Mouse (Mus musculus) forebrain, embryonic 15.5 days (tissue): ENCODE results near the gene Psmb6. TPM values are rescaled to one million over a fixed set of nuclear protein-coding genes. Genes with fewer than 3 reads are reported as not detected.
"Not testable (repeated sequence)": the region's sequence is repeated elsewhere in the genome, so short reads cannot be mapped to it uniquely, and the experiment has no call there.

Source experiments
- ATAC-seq: fragments of 200-750 bp; cut with Nextera tagmentation; replicated peaks from 2 replicates; pipeline ENCODE4 v1.8.0; 2017; ENCODE audit warnings: mild to moderate bottlenecking, moderate TSS enrichment, moderate library complexity
- H3K27ac ChIP-seq: fragments of 300-500 bp; sonication (generic); replicated peaks from 2 replicates; pipeline ENCODE4 v1.5.1; 2015; ENCODE audit warnings: mild to moderate bottlenecking, inconsistent platforms
- H3K27me3 ChIP-seq: fragments of 300-500 bp; sonication (generic); 2 replicates; pipeline ENCODE4 v1.6.1; 2015; ENCODE audit warnings: inconsistent platforms
- H3K36me3 ChIP-seq: fragments of 300-500 bp; sonication (generic); 2 replicates; pipeline ENCODE4 v1.6.1; 2015; ENCODE audit warnings: mild to moderate bottlenecking, inconsistent platforms
- H3K4me1 ChIP-seq: fragments of 300-500 bp; sonication (generic); 2 replicates; pipeline ENCODE4 v1.6.1; 2015; ENCODE audit warnings: inconsistent platforms
- H3K4me2 ChIP-seq: fragments of 300-500 bp; sonication (generic); replicated peaks from 2 replicates; pipeline ENCODE4 v1.6.1; 2015; ENCODE audit warnings: mild to moderate bottlenecking, inconsistent platforms
- H3K4me3 ChIP-seq: fragments of 300-500 bp; sonication (generic); 2 replicates; pipeline ENCODE4 v1.5.1; 2015; ENCODE audit warnings: mild to moderate bottlenecking, inconsistent platforms
- H3K9ac ChIP-seq: fragments of 300-500 bp; sonication (generic); replicated peaks from 2 replicates; pipeline ENCODE4 v1.6.1; 2015; ENCODE audit warnings: mild to moderate bottlenecking, inconsistent platforms
- H3K9me3 ChIP-seq: fragments of 300-500 bp; sonication (generic); 2 replicates; pipeline ENCODE4 v1.6.1; 2016; ENCODE audit warnings: inconsistent platforms
- WGBS: fragments of 180-500 bp; shearing (Covaris S2); methylation state at CpG from one replicate; pipeline ENCODE4 v1.1.7; 2015; ENCODE audit warnings: mixed read lengths; 5-methylcytosine and 5-hydroxymethylcytosine counted together
- polyA plus RNA-seq: library from polyadenylated mRNA; unstranded; fragments of >200 nt; fragmentation: Nextera tagmentation; extraction: Ambion mirVana; gene quantifications from 2 replicates; pipeline ENCODE4 v1.2.1, GENCODE M21; 2015

Gene Psmb6
- polyA plus RNA-seq, 1 experiment from 2014 or later: 750 TPM

DNA sequence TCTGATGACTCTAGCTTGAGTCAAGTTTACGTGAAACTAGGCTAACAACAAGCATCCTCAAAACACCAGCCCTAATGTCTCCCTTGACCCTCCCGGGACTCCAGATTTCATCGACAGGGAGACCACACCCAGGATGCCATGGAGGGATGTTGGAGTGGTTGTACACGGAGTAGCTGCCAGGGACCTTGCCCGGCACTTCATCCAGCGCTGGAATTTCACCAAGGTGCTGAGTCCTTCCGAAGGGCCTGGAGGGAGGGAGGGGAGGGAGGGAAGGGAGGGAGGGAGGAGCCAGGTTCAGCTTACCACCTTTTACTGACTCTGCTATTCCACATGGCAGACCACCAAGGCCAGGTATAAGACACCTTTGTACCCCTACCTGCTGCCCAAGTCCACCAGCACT, 28.8 kb downstream of the Psmb6 start:
- Histone ChIP-seq H3K27ac (no peak overlapping the region), H3K36me3 (no peaks in the 10 kb centered on the region), H3K4me3 (no peak overlapping the region), H3K4me1 (no peaks in the 10 kb centered on the region), H3K4me2 (no peak overlapping the region), H3K27me3 (no peaks in the 10 kb centered on the region), H3K9me3 (no peaks in the 10 kb centered on the region), H3K9ac (no peak overlapping the region)
- no peak for ATAC-seq
- 37% methylated on average over 7 of the region's 7 CpGs for WGBS

DNA sequence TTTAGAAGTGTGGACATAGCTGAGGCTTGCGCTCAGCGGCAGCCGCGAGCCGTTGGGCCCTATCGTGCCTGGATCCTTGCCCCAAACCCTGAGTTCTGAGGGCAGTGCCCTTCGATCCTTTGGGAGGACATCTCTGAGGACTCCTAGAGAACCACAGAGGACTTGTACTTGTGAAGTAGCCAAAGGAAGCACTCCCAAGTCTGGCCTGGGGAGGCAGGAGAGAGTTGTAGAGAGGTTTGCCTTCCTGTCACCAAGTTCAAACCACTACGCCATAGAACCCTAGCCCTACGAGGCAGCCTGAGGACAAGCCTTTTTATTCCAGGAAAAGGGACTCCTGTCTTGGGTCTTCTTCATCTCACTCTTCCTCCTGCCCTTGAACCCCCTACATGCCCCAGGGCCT, 32.4 kb downstream of the Psmb6 start:
- H3K4me1 ChIP-seq: peaks cover 7% of the 10 kb centered on the region
- H3K4me3 ChIP-seq: no peak overlapping the region
- no peak for ATAC-seq
- no peaks in the 10 kb centered on the region for H3K9me3 ChIP-seq
- H3K4me2 ChIP-seq: no peak overlapping the region
- no peaks in the 10 kb centered on the region for H3K27me3 ChIP-seq
- H3K27ac ChIP-seq: no peak overlapping the region
- no peak overlapping the region for H3K9ac ChIP-seq
- WGBS: 89% methylated on average over 9 of the region's 9 CpGs
- H3K36me3 ChIP-seq: no peaks in the 10 kb centered on the region

DNA sequence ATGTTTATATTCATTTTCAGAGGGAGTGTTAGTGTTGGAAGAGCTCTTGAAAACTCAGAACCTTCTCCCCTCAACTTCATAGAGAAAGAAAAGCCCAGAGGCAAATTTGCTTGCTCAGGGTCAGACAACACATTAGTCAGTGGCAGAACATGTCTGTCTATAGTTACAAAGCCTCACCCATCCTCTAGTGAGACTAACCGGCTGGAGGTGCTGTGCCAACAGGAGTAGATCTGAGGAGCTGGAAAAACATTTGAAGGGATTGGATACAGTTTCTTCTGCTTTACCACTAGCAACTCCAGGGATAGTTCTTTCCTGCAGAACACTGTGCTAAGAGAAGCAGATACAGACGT, 36.7 kb downstream of the Psmb6 start:
- Histone ChIP-seq H3K4me2 (peak overlapping the region; percentile 90), H3K27me3 (no peaks in the 10 kb centered on the region), H3K4me1 (peaks cover 33% of the 10 kb centered on the region), H3K36me3 (no peaks in the 10 kb centered on the region), H3K4me3 (peak overlapping the region; percentile 98), H3K27ac (peak overlapping the region; percentile 88), H3K9ac (peak overlapping the region; percentile 88), H3K9me3 (no peaks in the 10 kb centered on the region)
- 3% methylated on average over 2 of the region's 2 CpGs for WGBS
- ATAC-seq: peak; percentile 33

DNA sequence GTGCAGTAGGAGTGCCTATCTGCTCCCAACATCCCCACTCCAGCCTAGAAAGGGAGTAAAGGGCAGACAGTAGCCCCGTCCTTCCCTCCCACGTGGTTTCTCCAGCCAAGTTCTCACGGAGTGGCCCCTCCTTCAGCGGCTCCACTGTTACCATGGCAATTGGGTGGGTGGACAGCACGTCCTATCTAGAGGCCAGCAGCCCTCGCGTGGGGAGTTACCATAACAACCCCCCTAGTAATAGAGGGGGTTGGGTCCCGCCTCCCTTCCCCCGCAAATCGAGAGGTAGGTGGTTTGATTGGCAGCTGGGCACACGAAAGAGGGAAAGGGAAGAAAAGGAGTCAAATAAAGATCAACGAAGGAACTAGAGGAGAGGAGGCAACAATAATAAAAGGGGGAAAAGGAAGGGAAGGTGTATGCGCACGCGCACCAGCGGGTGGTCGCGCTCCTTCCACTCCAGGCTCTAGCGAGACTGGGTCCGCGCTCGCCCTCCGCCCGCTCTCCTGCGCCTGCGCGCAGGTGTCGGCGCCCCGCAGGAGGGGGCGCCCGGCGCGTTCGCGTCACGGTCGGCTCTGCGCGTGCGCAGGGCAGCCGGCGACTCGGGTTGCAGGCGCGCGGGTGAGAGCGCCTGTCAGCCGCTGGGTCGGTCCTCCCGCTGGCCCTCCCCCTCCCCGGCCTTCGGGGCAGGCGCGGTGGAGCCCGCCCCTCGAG, 37.3 kb downstream of the Psmb6 start, which contains the start of gene Mink1:
Gene Mink1 (plus strand): TSS at position 595 of the 708 bp plus-strand sequence.
- no peaks in the 10 kb centered on the region for H3K9me3 ChIP-seq
- 0% methylated on average over 56 of the region's 57 CpGs for WGBS

DNA sequence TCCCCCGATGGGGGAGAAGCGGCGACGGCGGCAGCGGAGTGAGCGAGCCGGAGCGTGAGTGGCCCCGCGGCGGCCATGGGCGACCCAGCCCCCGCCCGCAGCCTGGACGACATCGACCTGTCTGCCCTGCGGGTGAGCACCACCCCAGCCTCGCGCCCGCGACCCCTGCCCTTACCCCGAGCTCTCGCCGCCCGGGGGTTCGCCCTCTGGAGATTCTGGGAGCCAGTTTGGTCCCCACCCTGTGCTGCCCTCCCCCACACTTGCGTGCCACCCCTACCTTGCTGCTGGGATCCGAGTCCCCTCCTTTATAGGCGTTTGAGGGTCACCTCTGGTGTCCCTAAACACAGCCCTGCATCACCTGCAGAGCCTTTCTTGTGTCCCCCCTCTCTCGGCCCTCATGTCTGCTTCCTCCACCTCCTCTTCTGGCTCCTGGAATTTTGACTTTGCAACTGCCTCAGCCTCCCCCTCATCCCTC, 37.9 kb downstream of the Psmb6 start:
- ATAC-seq: peak; percentile 52; the same call in 1 of the 2 replicates
- no peaks in the 10 kb centered on the region for H3K9me3 ChIP-seq
- peak overlapping the region; percentile 98 for H3K4me3 ChIP-seq
- peak overlapping the region; percentile 88 for H3K27ac ChIP-seq
- peak overlapping the region; percentile 88 for H3K9ac ChIP-seq
- H3K36me3 ChIP-seq: no peaks in the 10 kb centered on the region
- no peaks in the 10 kb centered on the region for H3K27me3 ChIP-seq
- H3K4me2 ChIP-seq: peak overlapping the region; percentile 90
- 0% methylated on average over 22 of the region's 31 CpGs for WGBS
- peaks cover 33% of the 10 kb centered on the region for H3K4me1 ChIP-seq

More for the DNA sequence above, 37.3 kb downstream of the Psmb6 start, which contains the start of gene Mink1:
- peak within 1 kb of the TSS; percentile 98 for H3K4me3 ChIP-seq
- peaks cover 33% of the 10 kb centered on the region for H3K4me1 ChIP-seq
- H3K36me3 ChIP-seq: no peaks in the 10 kb centered on the region
- peak within 1 kb of the TSS; percentile 90 for H3K4me2 ChIP-seq
- H3K9ac ChIP-seq: peak within 1 kb of the TSS; percentile 88
- peak within 1 kb of the TSS; percentile 88 for H3K27ac ChIP-seq
- peak; percentile 92 for ATAC-seq
- no peaks in the 10 kb centered on the region for H3K27me3 ChIP-seq

DNA sequence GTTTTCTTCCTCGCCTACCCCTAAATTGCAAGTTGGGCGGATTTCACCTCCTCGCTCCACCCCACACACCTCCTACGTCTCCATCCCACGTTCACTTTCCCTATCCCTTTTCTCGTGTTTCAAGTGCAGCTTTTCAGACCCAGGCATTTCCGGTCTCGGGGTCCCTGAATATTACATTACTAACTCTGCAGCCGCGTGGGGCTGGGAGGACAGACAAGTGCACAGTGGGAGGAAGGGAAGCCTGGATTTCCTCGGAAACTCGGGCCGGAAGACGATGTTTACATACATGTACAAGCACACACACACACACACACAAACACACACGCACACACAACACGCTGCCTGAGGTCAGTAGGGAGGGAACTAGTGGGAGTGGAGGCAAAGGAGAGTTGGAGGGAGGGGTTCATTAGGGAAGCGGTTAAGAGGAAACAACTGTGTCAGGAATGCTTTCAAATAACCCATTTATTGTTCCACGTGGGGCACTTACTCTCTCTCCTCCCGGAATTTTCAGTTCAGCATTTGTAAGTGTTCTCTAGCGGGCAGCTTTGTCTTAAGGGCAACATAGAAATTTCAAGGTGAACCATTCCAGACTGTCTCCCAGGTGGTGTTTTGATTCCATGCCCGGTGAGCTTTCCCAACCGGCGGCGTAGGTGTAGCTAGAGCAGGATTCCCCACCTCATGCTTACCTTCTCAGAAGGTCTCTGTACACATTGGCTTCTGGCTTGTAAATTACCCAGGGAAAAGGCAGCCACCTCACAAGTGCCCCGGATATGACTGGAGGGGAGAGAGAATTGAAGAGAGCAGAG, 38.5 kb downstream of the Psmb6 start:
- Histone ChIP-seq H3K27ac (peak overlapping the region; percentile 88), H3K27me3 (no peaks in the 10 kb centered on the region), H3K9ac (peak overlapping the region; percentile 88), H3K4me3 (peak overlapping the region; percentile 98), H3K4me2 (peak overlapping the region; percentile 90), H3K36me3 (no peaks in the 10 kb centered on the region), H3K9me3 (no peaks in the 10 kb centered on the region), H3K4me1 (peaks cover 33% of the 10 kb centered on the region)
- WGBS: 1% methylated on average over 25 of the region's 25 CpGs
- ATAC-seq: 0 out of 2 replicates have a peak, but pooled peaks have one; percentile 4

DNA sequence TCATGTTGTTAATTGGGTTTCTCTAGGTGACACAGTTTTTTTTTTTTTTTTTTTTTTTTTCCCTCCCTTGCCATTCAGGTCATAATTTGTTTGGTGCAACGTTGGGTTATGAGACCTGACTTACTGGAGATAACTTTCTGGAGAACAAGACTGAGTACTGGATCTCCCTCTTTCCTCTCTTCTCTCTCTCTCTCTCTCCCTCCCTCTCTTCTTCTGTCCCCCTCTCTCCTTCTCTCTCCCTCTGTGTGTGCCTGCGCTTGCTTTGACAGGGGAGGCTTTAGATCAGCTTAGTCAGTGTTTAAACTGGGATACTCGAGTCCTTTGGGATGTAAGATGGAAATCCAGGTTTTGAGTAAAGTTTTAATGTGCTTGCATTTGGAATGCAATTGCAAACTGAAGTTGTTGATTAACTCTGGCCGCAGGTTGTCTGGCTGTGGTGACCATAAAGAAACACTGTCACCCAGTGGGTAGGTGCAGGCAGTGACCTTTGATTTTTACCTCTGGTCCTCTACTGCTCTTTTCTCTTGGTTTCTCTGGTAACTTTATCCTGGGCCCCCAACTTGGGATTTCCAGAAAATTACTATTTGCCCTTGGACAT, 39.2 kb downstream of the Psmb6 start:
- no peaks in the 10 kb centered on the region for H3K9me3 ChIP-seq
- 0 out of 2 replicates have a peak overlapping the region, but pooled peaks have one; percentile 17 for H3K9ac ChIP-seq
- no peaks in the 10 kb centered on the region for H3K36me3 ChIP-seq
- no peaks in the 10 kb centered on the region for H3K27me3 ChIP-seq
- H3K4me3 ChIP-seq: peak overlapping the region; percentile 98
- H3K27ac ChIP-seq: no peak overlapping the region
- H3K4me1 ChIP-seq: peaks cover 33% of the 10 kb centered on the region
- 36% methylated on average over 4 of the region's 4 CpGs for WGBS
- no peak for ATAC-seq
- H3K4me2 ChIP-seq: peak overlapping the region; percentile 90

DNA sequence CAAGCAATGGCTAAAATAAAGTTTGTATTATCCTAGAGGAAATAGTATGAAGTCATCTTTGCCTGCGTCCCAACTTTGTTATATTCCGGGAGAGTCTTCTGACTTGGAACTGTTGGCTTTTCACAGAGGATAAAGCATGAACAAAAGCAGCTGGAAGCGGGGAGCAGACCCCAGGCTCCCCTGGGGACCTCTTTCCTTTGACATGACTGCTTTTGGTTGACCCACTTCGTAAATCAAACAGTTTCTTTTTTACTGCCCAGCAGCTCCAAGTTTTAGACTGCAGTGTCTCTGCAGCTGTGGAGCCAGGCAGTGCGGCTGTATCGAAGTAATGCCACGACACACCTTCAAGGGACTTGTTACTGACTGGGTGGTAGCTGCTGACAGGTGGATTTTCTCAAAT, 41.4 kb downstream of the Psmb6 start:
- no peak for ATAC-seq
- H3K4me3 ChIP-seq: no peak overlapping the region
- no peaks in the 10 kb centered on the region for H3K36me3 ChIP-seq
- no peaks in the 10 kb centered on the region for H3K9me3 ChIP-seq
- H3K4me2 ChIP-seq: no peak overlapping the region
- peaks cover 33% of the 10 kb centered on the region for H3K4me1 ChIP-seq
- no peaks in the 10 kb centered on the region for H3K27me3 ChIP-seq
- 70% methylated on average over 7 of the region's 7 CpGs for WGBS
- no peak overlapping the region for H3K9ac ChIP-seq
- no peak overlapping the region for H3K27ac ChIP-seq

DNA sequence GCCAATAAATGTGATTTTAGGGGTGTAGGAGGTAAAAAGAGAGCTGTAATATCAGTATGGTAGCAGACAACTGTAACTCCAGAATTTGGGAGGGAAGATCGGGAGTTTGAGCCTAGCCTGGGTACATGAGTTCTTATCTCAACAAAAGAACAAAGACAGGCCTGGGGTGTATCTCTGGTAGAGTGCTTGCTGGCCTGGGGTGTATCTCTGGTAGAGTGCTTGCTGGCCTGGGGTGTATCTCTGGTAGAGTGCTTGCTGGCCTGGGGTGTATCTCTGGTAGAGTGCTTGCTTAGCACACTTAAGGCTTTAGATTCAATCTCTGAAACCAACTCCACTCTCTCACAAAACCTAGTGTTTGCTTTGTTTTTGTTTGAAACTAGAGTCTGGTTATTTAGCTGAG, 45.4 kb downstream of the Psmb6 start:
- not testable (repeated sequence) for H3K4me2 ChIP-seq, H3K9ac ChIP-seq, H3K4me1 ChIP-seq, H3K36me3 ChIP-seq, H3K9me3 ChIP-seq, ATAC-seq, H3K27me3 ChIP-seq, H3K4me3 ChIP-seq, H3K27ac ChIP-seq
- 97% methylated on average over 1 of the region's 1 CpGs for whole genome bisulfite sequencing

DNA sequence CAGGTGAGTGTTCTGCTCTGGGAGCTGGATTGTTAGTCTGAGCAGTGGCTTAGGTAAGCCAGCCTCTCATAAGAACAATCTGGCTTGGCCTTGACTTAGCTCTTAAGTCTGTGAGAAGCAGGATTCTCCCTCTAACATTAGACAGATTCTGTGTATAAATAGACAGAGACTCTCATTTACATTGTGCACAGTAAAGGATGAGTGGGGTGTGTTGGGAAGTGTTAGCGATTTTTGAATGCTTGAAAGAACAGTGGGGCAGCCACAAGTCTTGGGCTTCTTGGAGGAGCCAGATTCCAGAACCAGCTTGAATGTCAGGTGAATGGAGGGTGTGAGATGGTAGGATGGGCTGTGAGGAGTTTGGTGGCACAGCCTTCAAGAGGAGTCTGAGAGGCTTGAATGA, 46.5 kb downstream of the Psmb6 start:
- no peak overlapping the region for H3K4me2 ChIP-seq
- H3K27me3 ChIP-seq: no peaks in the 10 kb centered on the region
- peaks cover 8% of the 10 kb centered on the region for H3K4me1 ChIP-seq
- H3K4me3 ChIP-seq: no peak overlapping the region
- H3K9ac ChIP-seq: no peak overlapping the region
- no peak for ATAC-seq
- 97% methylated on average over 1 of the region's 1 CpGs for WGBS
- no peak overlapping the region for H3K27ac ChIP-seq
- no peaks in the 10 kb centered on the region for H3K9me3 ChIP-seq
- H3K36me3 ChIP-seq: no peaks in the 10 kb centered on the region

DNA sequence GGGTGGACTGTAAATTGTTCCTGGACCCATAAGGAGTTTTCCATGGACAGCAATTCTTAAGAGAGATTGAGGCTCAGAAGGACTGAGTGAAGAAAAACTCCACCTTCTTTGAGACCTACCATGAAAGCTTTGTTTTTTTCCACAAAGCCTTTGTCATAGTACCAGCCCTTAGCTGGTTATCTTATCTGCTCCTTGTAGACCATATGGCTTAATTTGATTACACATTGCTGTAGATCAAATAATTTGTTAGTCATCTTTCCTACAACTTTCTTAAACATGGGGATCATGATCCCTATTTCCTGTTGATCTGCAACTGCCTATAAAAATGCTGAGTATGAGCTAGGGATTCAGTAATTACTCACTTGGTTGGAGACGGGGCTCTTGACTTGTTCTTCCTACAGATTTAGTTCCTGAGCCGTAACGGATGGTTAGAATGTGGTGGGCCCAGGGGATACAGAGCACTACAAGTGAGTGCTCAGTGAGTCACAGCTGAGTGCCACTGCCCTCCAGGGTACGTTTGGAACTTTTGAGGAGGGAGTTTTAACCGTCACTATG, 47.3 kb downstream of the Psmb6 start:
- Histone ChIP-seq H3K4me1 (peaks cover 15% of the 10 kb centered on the region), H3K36me3 (no peaks in the 10 kb centered on the region), H3K27ac (no peak overlapping the region), H3K4me2 (no peak overlapping the region), H3K4me3 (no peak overlapping the region), H3K9ac (no peak overlapping the region), H3K27me3 (no peaks in the 10 kb centered on the region), H3K9me3 (no peaks in the 10 kb centered on the region)
- no peak for ATAC-seq
- 75% methylated on average over 5 of the region's 5 CpGs for WGBS

DNA sequence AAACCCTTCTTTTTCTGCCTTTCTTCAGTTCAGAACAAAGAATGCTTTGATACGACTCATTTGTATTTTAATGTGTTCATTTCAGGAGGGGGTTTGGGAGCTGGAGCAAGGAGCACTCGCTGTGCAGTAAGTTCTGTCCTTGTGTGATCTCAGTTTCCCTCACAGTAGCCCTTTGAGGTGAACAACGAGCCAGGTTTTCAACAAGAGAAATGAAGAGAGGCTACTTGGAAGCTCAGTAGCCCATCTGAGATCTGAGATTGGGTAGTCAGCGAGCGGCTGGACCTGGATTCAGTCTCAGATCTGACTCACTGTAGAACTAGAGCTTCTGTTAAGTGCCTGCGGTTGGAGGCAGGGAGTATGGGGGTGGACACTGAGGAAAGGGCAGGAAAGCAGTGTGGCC, 48.7 kb downstream of the Psmb6 start:
- Histone ChIP-seq H3K9me3 (no peaks in the 10 kb centered on the region), H3K4me2 (no peak overlapping the region), H3K4me1 (peaks cover 28% of the 10 kb centered on the region), H3K36me3 (no peaks in the 10 kb centered on the region), H3K9ac (no peak overlapping the region), H3K27me3 (no peaks in the 10 kb centered on the region), H3K4me3 (no peak overlapping the region), H3K27ac (peak overlapping the region; percentile 57)
- no peak for ATAC-seq
- WGBS: 20% methylated on average over 6 of the region's 6 CpGs
